Mouse (Mus musculus) spleen, adult 2 months (tissue): ENCODE results near the gene Apopt1.

Experiments used
- CTCF ChIP-seq: fragments of 200-500 bp; IDR thresholded peaks from 2 replicates; pipeline ENCODE4 v1.5.1; 2011; ENCODE audit warnings: mild to moderate bottlenecking, inconsistent platforms; ENCODE audit not compliant: insufficient read depth, insufficient read length, insufficient replicate concordance; ENCODE audit errors: extremely low read depth
- POLR2A ChIP-seq: fragments of 200-500 bp; IDR thresholded peaks from 2 replicates; pipeline ENCODE4 v1.6.1; 2011; ENCODE audit warnings: low read depth, low read length, inconsistent platforms

DNA sequence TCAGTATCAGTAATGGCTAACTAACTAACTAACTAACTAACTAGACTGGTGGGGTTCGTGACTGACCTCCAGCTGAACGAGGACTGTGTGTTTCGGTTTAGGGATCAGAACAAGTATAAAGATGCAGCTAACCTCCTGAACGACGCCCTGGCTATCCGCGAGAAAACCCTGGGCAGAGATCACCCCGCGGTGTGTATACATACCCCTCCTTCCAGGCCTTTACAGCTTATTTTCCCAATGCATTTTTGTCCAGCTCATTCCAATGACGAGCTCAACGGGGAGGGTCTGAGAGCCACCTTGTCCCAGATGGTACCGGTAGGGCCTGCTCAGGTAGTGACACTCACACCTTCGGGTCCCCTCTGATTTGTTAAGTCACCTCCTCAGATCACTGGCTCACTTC is 64.9 kb downstream of the Apopt1 start:
- TF ChIP-seq CTCF, result no peak
- TF ChIP-seq POLR2A, result no peak
